Mouse (Mus musculus) stomach, postnatal 0 days (tissue): ENCODE data around the gene Copz1. TPM values are rescaled to one million over a fixed set of nuclear protein-coding genes. Genes with fewer than 3 reads are reported as not detected.

Source experiments
- ATAC-seq: fragments of 200-750 bp; cut with Nextera tagmentation; 2 replicates; pipeline ENCODE4 v1.8.0; 2017; ENCODE audit not compliant: low FRiP score, low TSS enrichment
- DNase-seq: peaks from one replicate; pipeline ENCODE4 v3.0.0-alpha.2; 2016; ENCODE audit warnings: low spot score
- H3K27ac ChIP-seq: fragments of 300-500 bp; sonication (generic); replicated peaks from 2 replicates; pipeline ENCODE4 v1.5.1; 2014; ENCODE audit warnings: mild to moderate bottlenecking, control low read depth
- H3K27me3 ChIP-seq: fragments of 300-500 bp; sonication (generic); 2 replicates; pipeline ENCODE4 v1.6.1; 2014; ENCODE audit warnings: low read length; ENCODE audit not compliant: control insufficient read depth, insufficient read depth
- H3K36me3 ChIP-seq: fragments of 300-500 bp; sonication (generic); 2 replicates; pipeline ENCODE4 v1.6.1; 2014; ENCODE audit warnings: low read length, mixed read lengths; ENCODE audit not compliant: control insufficient read depth, insufficient read depth
- H3K4me1 ChIP-seq: fragments of 300-500 bp; sonication (generic); replicated peaks from 2 replicates; pipeline ENCODE4 v1.6.1; 2014; ENCODE audit warnings: antibody characterized with exemption; ENCODE audit not compliant: control insufficient read depth, insufficient read depth
- H3K4me2 ChIP-seq: fragments of 300-500 bp; sonication (generic); replicated peaks from 2 replicates; pipeline ENCODE4 v1.6.1; 2014; ENCODE audit warnings: low read depth, mild to moderate bottlenecking, control low read depth, moderate library complexity
- H3K4me3 ChIP-seq: fragments of 300-500 bp; sonication (generic); 2 replicates; pipeline ENCODE4 v1.5.1; 2014; ENCODE audit warnings: low read depth, low read length, control low read depth
- H3K9ac ChIP-seq: fragments of 300-500 bp; sonication (generic); 2 replicates; pipeline ENCODE4 v1.6.1; 2014; ENCODE audit warnings: mild to moderate bottlenecking, low read length, control low read depth, mixed read lengths
- H3K9me3 ChIP-seq: fragments of 300-500 bp; sonication (generic); 2 replicates; pipeline ENCODE4 v1.6.1; 2016; ENCODE audit warnings: low read length; ENCODE audit not compliant: control insufficient read depth
- CTCF ChIP-seq: IDR thresholded peaks from 2 replicates; pipeline ENCODE4 v1.5.1; 2016; ENCODE audit warnings: antibody characterized with exemption, low read depth, mild to moderate bottlenecking, moderate library complexity
- EP300 ChIP-seq: optimal IDR thresholded peaks from 2 replicates; pipeline ENCODE3; 2016; ENCODE audit warnings: antibody characterized with exemption
- WGBS: fragments of 180-500 bp; shearing (Covaris S2); extraction: QIAGEN DNeasy Blood & Tissue Kit; methylation state at CpG from one replicate; pipeline ENCODE4 v1.1.7; 2014; 5-methylcytosine and 5-hydroxymethylcytosine counted together
- polyA plus RNA-seq: library from polyadenylated mRNA; unstranded; fragments of >200 nt; fragmentation: Nextera tagmentation; extraction: Ambion mirVana; gene quantifications from 2 replicates; pipeline ENCODE4 v1.2.1, GENCODE M21; 2015

Gene Copz1
- polyA plus RNA-seq, 1 experiment from 2014 or later: 159 TPM

DNA sequence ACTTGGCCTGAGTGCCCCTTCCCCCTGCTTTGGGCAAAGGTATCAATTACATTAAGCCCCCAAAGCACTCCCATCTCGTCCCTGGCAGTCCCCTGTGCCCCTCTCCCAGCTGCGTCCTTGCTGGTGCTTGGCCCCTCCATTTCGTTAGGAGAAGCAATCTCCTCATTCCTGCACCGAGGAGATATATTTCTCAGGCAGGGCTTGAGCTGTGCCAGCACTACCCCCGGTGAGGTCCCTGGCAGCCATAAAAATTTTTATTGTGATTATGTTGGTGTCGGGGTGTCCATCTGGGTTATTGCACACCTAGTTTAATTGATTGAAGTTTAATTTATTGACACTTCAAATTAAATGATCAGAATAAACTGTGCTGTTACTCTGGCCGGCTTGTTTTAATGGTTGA lies 5.4 kb downstream of the Copz1 start:
- 70% methylated on average over 7 of the region's 7 CpGs for WGBS
- ATAC-seq: no peak
- no peaks in the 10 kb centered on the region for H3K9me3 ChIP-seq
- no peaks in the 10 kb centered on the region; the same call in 1 of the 2 replicates for H3K36me3 ChIP-seq
- H3K27ac ChIP-seq: no peak overlapping the region
- H3K4me3 ChIP-seq: no peak overlapping the region
- no peak overlapping the region for H3K4me2 ChIP-seq
- no peak for DNase-seq
- no peaks in the 10 kb centered on the region for H3K27me3 ChIP-seq
- H3K9ac ChIP-seq: no peak overlapping the region
- H3K4me1 ChIP-seq: no peaks in the 10 kb centered on the region; the same call in 1 of the 2 replicates
- no peak for TF ChIP-seq EP300

DNA sequence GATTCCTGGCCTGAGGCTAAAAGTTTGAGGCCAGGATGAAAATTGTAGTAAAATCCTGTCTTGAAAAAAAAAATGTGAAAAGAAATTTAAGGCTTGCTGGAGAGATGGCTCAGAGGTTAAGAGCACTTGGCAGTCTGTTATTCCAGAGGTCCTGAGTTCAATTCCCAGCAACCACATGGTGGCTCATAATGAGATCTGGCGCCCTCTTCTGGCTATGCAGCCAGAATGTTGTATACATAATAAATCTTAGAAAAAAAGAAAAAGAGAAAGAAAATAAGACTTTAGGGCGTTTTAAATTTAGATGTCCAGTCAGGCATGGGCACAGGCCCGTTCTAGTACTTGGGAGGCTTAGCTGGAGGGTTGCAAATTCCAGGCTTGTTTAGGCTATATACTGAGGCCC lies 7.2 kb downstream of the Copz1 start:
- no peak overlapping the region for H3K27ac ChIP-seq
- 52% methylated on average over 3 of the region's 3 CpGs for WGBS
- no peak overlapping the region for H3K4me2 ChIP-seq
- no peaks in the 10 kb centered on the region for H3K27me3 ChIP-seq
- no peak overlapping the region for H3K9ac ChIP-seq
- H3K9me3 ChIP-seq: no peaks in the 10 kb centered on the region
- TF ChIP-seq CTCF: peak; percentile 69
- TF ChIP-seq EP300: no peak
- ATAC-seq (no peak), DNase-seq (peak; percentile 38)
- H3K36me3 ChIP-seq: no peaks in the 10 kb centered on the region; the same call in 1 of the 2 replicates
- no peaks in the 10 kb centered on the region; the same call in 1 of the 2 replicates for H3K4me1 ChIP-seq
- H3K4me3 ChIP-seq: no peak overlapping the region

DNA sequence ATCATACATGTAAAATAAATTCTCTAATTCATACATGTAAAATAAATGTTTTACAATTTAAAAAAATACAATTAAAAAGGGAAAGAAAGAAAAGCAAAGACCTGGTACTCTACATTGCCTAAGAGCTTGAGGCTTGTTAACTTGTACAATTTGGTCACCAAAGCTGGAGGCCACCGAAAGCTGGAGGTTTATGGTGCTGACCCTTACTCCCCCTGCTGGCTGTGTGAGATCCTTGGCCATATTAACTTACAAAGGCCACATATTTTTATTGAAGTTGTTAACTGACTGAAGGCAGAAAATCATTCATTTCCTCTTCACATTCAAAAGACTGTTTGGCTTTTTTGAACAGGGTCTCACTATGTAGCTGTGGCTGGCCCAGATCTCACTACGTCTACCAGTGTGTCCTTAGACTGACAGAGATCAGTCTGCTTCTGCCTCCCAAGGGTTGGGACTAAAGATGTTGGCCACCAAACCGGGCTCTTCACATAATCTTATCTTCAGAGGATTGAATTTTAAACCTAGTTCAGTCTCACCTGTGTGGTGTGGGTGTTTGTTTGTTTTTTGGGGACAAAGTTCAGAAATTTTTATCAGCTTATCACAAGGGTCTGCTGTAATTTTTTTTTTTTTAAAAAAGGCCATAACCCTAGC lies 8.4 kb downstream of the Copz1 start:
- Histone ChIP-seq H3K4me3 (no peak overlapping the region), H3K9ac (no peak overlapping the region), H3K4me2 (no peak overlapping the region), H3K4me1 (peaks cover 9% of the 10 kb centered on the region; the same call in 1 of the 2 replicates), H3K27me3 (no peaks in the 10 kb centered on the region), H3K27ac (0 out of 2 replicates have a peak overlapping the region, but pooled peaks have one; percentile 13), H3K9me3 (no peaks in the 10 kb centered on the region), H3K36me3 (no peaks in the 10 kb centered on the region; the same call in 1 of the 2 replicates)
- DNase-seq: peak; percentile 65
- TF ChIP-seq EP300 (no peak), CTCF (peak; percentile 82)
- 49% methylated on average over 3 of the region's 3 CpGs for WGBS
- peak; percentile 52 for ATAC-seq

DNA sequence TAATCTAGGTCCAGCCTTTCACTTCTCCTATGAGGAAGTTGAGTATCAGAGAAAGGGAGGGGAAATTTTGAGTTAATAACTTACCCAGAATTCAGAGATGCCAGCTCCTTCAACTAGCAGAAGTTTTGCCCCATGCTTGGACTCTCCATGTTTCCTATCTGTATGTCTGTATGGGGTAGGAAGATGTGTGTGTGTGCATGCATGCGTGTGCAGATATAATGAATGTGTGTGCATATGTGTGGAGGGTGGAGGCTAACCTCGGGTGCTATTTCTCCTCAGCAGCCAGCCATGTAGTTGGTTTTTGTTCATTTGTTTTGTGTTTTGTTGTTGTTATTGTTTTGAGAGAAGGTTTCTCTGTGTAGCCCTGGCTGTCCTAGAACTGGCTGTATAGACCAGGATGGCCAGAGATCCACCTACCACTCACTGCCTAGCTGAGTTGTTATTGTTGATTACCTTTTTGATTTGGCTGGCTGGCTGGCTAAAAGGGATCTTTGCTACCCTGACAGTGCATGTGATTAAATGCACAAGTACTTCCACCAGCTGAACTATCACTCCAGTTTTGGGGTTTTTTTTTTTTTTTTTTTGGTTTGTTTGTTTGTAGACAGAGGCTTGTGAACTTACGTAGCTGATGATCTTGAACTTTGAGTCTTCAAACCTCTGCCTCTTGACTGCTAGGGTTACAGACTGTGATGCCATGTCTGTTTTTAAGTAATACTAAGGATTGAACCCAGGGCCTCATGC lies 9.1 kb downstream of the Copz1 start:
- H3K27ac ChIP-seq: no peak overlapping the region
- H3K9me3 ChIP-seq: no peaks in the 10 kb centered on the region
- H3K27me3 ChIP-seq: no peaks in the 10 kb centered on the region
- H3K4me1 ChIP-seq: peaks cover 10% of the 10 kb centered on the region; the same call in 1 of the 2 replicates
- no peaks in the 10 kb centered on the region; the same call in 1 of the 2 replicates for H3K36me3 ChIP-seq
- no peak overlapping the region for H3K9ac ChIP-seq
- 90% methylated on average over 3 of the region's 3 CpGs for WGBS
- ATAC-seq (no peak), DNase-seq (no peak)
- TF ChIP-seq CTCF (no peak), EP300 (no peak)
- no peak overlapping the region for H3K4me2 ChIP-seq
- H3K4me3 ChIP-seq: no peak overlapping the region

DNA sequence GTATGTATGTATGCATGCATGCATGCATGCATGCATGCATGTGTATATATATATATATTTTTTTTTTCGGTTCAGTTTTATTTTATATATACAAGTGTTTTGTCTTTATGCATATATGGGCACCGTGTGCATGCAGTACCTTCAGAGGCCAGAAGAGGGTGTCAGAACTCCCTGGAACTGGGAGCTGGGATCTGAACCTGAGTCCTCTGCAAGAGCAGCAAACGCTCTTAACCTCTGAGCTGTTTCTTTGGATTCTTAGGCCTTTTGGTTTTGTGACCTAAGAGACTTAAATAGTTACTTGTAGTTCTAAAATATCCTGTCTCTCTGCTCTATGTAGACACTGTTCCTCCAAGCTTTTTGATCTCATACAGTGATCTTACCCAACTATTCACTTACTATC lies 11.6 kb downstream of the Copz1 start:
- no peak for ATAC-seq
- TF ChIP-seq EP300 (no peak), CTCF (peak; percentile 72)

DNA sequence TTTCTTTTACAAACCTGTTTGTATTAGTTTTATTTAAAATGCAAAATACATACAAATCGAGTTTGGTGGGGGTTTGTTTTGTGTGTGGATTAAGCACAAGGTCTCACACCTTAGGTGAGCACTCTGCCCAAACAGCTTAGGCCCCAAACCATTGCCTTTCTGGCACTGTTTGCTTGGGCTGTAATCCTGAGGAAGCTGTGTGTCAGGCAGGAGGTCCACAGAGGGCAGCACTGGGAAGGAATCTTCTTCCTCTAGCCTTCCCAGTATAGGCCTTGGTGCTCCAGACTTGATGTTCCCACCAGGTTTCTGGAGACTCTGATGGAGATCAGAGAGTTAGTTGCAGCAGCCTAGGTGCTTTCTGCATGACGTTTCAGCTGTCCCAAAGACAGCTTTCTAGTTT lies 12.1 kb downstream of the Copz1 start:
- ATAC-seq (no peak), DNase-seq (no peak)
- Histone ChIP-seq H3K27me3 (no peaks in the 10 kb centered on the region), H3K4me1 (peaks cover 10% of the 10 kb centered on the region; the same call in 1 of the 2 replicates), H3K4me2 (no peak overlapping the region), H3K27ac (no peak overlapping the region), H3K9me3 (no peaks in the 10 kb centered on the region), H3K4me3 (no peak overlapping the region), H3K9ac (no peak overlapping the region), H3K36me3 (no peaks in the 10 kb centered on the region; the same call in 1 of the 2 replicates)
- WGBS: 36% methylated on average over 2 of the region's 2 CpGs
- no peak for TF ChIP-seq EP300
- TF ChIP-seq CTCF: peak; percentile 51

More for the DNA sequence above, 11.6 kb downstream of the Copz1 start:
- peaks cover 10% of the 10 kb centered on the region; the same call in 1 of the 2 replicates for H3K4me1 ChIP-seq
- peak; percentile 61 for DNase-seq
- H3K4me3 ChIP-seq: no peak overlapping the region
- no peaks in the 10 kb centered on the region for H3K9me3 ChIP-seq
- H3K9ac ChIP-seq: no peak overlapping the region
- H3K36me3 ChIP-seq: no peaks in the 10 kb centered on the region
- no peak overlapping the region for H3K27ac ChIP-seq
- WGBS: 69% methylated on average over 3 of the region's 3 CpGs
- H3K27me3 ChIP-seq: no peaks in the 10 kb centered on the region
- H3K4me2 ChIP-seq: no peak overlapping the region
